Mouse (Mus musculus): ENCODE data around the gene Dll3. TPM values are rescaled to one million over a fixed set of nuclear protein-coding genes. Genes with fewer than 3 reads are reported as not detected.

The Dll3 gene
- polyA plus RNA-seq, 1 experiment from 2014 or later: 0.95 TPM

- WGBS: 10% methylated on average over 7 of the region's 7 CpGs
- no peaks in the 10 kb centered on the region for H3K9me3 ChIP-seq (ENCODE audit: control insufficient read depth)
- peak overlapping the region; percentile 13; the same call in 1 of the 2 replicates for H3K4me2 ChIP-seq (replicated peaks; ENCODE audit: low read depth)
- H3K27me3 ChIP-seq (replicated peaks; ENCODE audit: control insufficient read depth, insufficient read depth, low read length): no peaks in the 10 kb centered on the region
- peak; percentile 58 for ATAC-seq
- H3K27ac ChIP-seq (ENCODE audit: low read depth, low read length): peak overlapping the region; percentile 62
- no peak overlapping the region for H3K9ac ChIP-seq (ENCODE audit: low read depth, low read length)
- H3K36me3 ChIP-seq (ENCODE audit: control insufficient read depth, insufficient read depth): no peaks in the 10 kb centered on the region
- no peaks in the 10 kb centered on the region; the same call in none of the 2 replicates for H3K4me1 ChIP-seq (replicated peaks; ENCODE audit: control insufficient read depth, insufficient read depth, low read length)
- TF ChIP-seq CTCF (IDR thresholded peaks at IDR 0.05; ENCODE audit: low read depth): no peak
- H3K4me3 ChIP-seq (ENCODE audit: low read depth, low read length): no peak overlapping the region
Measured at GRCm38 (mm10) chr7:28341381-28341780, 39.3 kb upstream of the Dll3 start.

GRCm38 (mm10) chr7:28339213-28339917 lies 37.3 kb upstream of the Dll3 start:
- TF ChIP-seq CTCF (IDR thresholded peaks at IDR 0.05; ENCODE audit: low read depth): peak; percentile 45
- Histone ChIP-seq H3K27me3 (replicated peaks; ENCODE audit: control insufficient read depth, insufficient read depth, low read length) (no peaks in the 10 kb centered on the region), H3K36me3 (ENCODE audit: control insufficient read depth, insufficient read depth) (peaks cover 6% of the 10 kb centered on the region; the same call in 1 of the 2 replicates), H3K4me2 (replicated peaks; ENCODE audit: low read depth) (peak overlapping the region; percentile 70), H3K9ac (ENCODE audit: low read depth, low read length) (0 out of 2 replicates have a peak overlapping the region, but pooled peaks have one; percentile 92), H3K27ac (ENCODE audit: low read depth, low read length) (peak overlapping the region; percentile 89), H3K4me1 (replicated peaks; ENCODE audit: control insufficient read depth, insufficient read depth, low read length) (no peaks in the 10 kb centered on the region; the same call in none of the 2 replicates), H3K9me3 (ENCODE audit: control insufficient read depth) (no peaks in the 10 kb centered on the region), H3K4me3 (ENCODE audit: low read depth, low read length) (peak overlapping the region; percentile 87)
- WGBS: 71% methylated on average over 19 of the region's 19 CpGs
- no peak for ATAC-seq

DNA sequence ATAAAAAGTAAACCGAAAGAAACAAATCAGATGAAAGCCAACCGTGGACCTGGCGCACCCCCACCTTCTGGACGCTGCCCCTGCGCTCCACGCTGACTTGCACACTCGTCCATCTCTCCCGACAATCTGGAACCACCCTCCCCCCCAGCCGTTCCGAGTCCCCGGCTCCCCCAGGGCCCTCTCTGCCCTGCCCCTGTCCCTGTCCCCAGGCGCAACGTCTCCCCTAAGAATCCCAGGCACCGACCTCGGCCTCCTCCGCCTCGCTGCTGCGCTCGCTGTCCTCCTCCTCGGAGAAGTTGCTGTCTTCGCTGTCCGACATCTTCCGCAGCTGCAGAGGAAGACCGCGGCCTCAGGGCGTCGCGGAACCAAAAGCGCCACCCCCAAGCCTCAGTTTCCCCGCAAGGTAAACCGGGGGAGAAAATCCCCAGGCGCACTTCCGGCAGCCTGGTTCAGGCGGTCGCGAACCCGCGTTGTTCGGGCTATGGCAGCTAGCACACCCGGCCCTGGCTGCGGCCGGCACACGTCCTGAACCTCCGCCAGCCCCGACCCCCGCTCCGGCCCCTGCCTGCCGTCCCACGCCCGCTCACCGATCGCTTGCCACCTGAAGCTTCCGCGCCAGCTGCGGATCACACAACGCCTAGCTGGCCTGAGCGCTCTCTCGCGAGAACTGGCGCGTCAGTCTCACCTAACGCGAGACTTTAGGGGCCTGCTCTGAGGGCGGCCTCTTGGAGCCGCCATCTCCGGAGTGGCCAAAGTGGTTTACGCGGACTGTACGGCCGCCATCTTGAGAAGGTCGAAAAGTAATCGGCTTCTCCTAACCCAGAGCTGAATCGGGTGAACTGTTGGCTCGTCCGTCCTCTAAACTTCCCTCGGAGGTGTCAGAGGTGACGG lies 36.3 kb upstream of the Dll3 start, which contains the start of gene Supt5:
Gene Supt5 (minus strand): TSS at position 639 of the 891 bp plus-strand sequence.
- no peaks in the 10 kb centered on the region for H3K9me3 ChIP-seq (ENCODE audit: control insufficient read depth)
- H3K9ac ChIP-seq (ENCODE audit: low read depth, low read length): peak within 1 kb of the TSS; percentile 92
- no peaks in the 10 kb centered on the region for H3K27me3 ChIP-seq (replicated peaks; ENCODE audit: control insufficient read depth, insufficient read depth, low read length)
- peak within 1 kb of the TSS; percentile 87 for H3K4me3 ChIP-seq (ENCODE audit: low read depth, low read length)
- peaks cover 10% of the 10 kb centered on the region for H3K36me3 ChIP-seq (ENCODE audit: control insufficient read depth, insufficient read depth)
- no peaks in the 10 kb centered on the region; the same call in none of the 2 replicates for H3K4me1 ChIP-seq (replicated peaks; ENCODE audit: control insufficient read depth, insufficient read depth, low read length)
- peak within 1 kb of the TSS; percentile 89 for H3K27ac ChIP-seq (ENCODE audit: low read depth, low read length)
- peak; percentile 97 for ATAC-seq
- peak within 1 kb of the TSS; percentile 70 for H3K4me2 ChIP-seq (replicated peaks; ENCODE audit: low read depth)
- WGBS: under 1% methylated on average over 77 of the region's 77 CpGs
- TF ChIP-seq CTCF (IDR thresholded peaks at IDR 0.05; ENCODE audit: low read depth): peak; percentile 24; the same call in 1 of the 2 replicates

DNA sequence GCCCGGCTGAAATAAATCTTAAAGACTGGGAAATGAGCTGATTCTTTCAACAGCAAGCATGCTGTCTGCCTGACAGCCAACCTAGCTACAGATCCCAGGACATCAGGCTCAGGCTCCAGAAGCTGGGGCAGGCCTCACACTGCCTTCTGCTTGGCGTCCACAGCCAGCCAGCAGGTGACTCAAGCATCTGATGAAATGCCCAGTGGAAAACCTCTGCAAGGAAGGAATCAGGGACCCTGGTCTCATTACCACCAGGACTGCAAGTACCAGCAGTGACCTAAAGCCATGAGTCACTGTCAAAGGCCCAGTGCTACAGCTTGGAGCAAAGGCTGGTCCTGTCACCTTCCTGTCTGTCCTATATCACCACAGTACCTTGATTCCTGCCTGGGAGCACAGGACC lies 33.4 kb upstream of the Dll3 start:
- no peak for TF ChIP-seq CTCF (IDR thresholded peaks at IDR 0.05; ENCODE audit: low read depth)
- Histone ChIP-seq H3K27me3 (replicated peaks; ENCODE audit: control insufficient read depth, insufficient read depth, low read length) (no peaks in the 10 kb centered on the region), H3K4me1 (replicated peaks; ENCODE audit: control insufficient read depth, insufficient read depth, low read length) (no peaks in the 10 kb centered on the region; the same call in 1 of the 2 replicates), H3K4me3 (ENCODE audit: low read depth, low read length) (no peak overlapping the region), H3K9ac (ENCODE audit: low read depth, low read length) (no peak overlapping the region), H3K4me2 (replicated peaks; ENCODE audit: low read depth) (no peak overlapping the region), H3K27ac (ENCODE audit: low read depth, low read length) (no peak overlapping the region), H3K9me3 (ENCODE audit: control insufficient read depth) (no peaks in the 10 kb centered on the region), H3K36me3 (ENCODE audit: control insufficient read depth, insufficient read depth) (peaks cover 20% of the 10 kb centered on the region)
- no peak for ATAC-seq
- WGBS: 93% methylated on average over 2 of the region's 2 CpGs

- H3K27ac ChIP-seq (ENCODE audit: low read depth, low read length): no peak overlapping the region
- no peak overlapping the region for H3K4me2 ChIP-seq (replicated peaks; ENCODE audit: low read depth)
- ATAC-seq: no peak
- TF ChIP-seq CTCF (IDR thresholded peaks at IDR 0.05; ENCODE audit: low read depth): no peak
- H3K27me3 ChIP-seq (replicated peaks; ENCODE audit: control insufficient read depth, insufficient read depth, low read length): no peaks in the 10 kb centered on the region
- 88% methylated on average over 4 of the region's 4 CpGs for WGBS
- H3K9ac ChIP-seq (ENCODE audit: low read depth, low read length): no peak overlapping the region
- no peak overlapping the region for H3K4me3 ChIP-seq (ENCODE audit: low read depth, low read length)
- H3K36me3 ChIP-seq (ENCODE audit: control insufficient read depth, insufficient read depth): peaks cover 30% of the 10 kb centered on the region
- no peaks in the 10 kb centered on the region for H3K9me3 ChIP-seq (ENCODE audit: control insufficient read depth)
- no peaks in the 10 kb centered on the region; the same call in 1 of the 2 replicates for H3K4me1 ChIP-seq (replicated peaks; ENCODE audit: control insufficient read depth, insufficient read depth, low read length)
Measured at GRCm38 (mm10) chr7:28334534-28334933, 32.5 kb upstream of the Dll3 start.

DNA sequence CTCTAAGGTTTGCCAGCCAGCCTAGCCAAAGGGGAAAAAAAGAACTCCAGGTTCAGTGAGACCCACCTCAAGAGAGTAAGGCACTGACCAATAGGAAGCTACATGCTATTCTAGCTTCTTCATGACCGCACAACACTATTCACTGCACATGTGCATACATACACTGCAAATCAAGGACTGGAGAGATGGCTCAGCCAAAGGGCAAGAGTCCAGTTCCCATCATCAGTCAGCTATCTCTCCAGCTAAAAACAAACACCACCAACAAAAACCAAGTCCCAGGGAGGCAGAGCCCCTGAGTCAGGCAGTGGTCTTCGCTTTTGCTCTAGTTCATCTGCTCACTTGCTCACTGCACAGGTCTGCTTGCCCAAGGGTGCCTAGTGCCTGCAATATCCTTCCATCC lies 26.2 kb upstream of the Dll3 start:
- 92% methylated on average over 2 of the region's 2 CpGs for WGBS
- H3K27me3 ChIP-seq (replicated peaks; ENCODE audit: control insufficient read depth, insufficient read depth, low read length): no peaks in the 10 kb centered on the region
- H3K9ac ChIP-seq (ENCODE audit: low read depth, low read length): no peak overlapping the region
- no peaks in the 10 kb centered on the region for H3K4me1 ChIP-seq (replicated peaks; ENCODE audit: control insufficient read depth, insufficient read depth, low read length)
- no peak overlapping the region for H3K4me2 ChIP-seq (replicated peaks; ENCODE audit: low read depth)
- TF ChIP-seq CTCF (IDR thresholded peaks at IDR 0.05; ENCODE audit: low read depth): no peak
- H3K9me3 ChIP-seq (ENCODE audit: control insufficient read depth): no peaks in the 10 kb centered on the region
- H3K4me3 ChIP-seq (ENCODE audit: low read depth, low read length): no peak overlapping the region
- ATAC-seq: no peak
- H3K36me3 ChIP-seq (ENCODE audit: control insufficient read depth, insufficient read depth): peaks cover 79% of the 10 kb centered on the region
- H3K27ac ChIP-seq (ENCODE audit: low read depth, low read length): no peak overlapping the region; the same call in 1 of the 2 replicates
